Mouse (Mus musculus): ENCODE results near the gene Cblc. TPM values are rescaled to one million over a fixed set of nuclear protein-coding genes. Genes with fewer than 3 reads are reported as not detected.

Gene Cblc
- polyA plus RNA-seq, 1 experiment from 2014 or later = 0.36 TPM

- Histone ChIP-seq H3K9ac (replicated peaks) (no peak overlapping the region), H3K4me2 (replicated peaks) (no peak overlapping the region), H3K9me3 (no peaks in the 10 kb centered on the region), H3K36me3 (no peaks in the 10 kb centered on the region), H3K4me3 (no peak overlapping the region), H3K27ac (replicated peaks) (no peak overlapping the region), H3K4me1 (no peaks in the 10 kb centered on the region), H3K27me3 (no peaks in the 10 kb centered on the region)
- WGBS = 89% methylated on average over 13 of the region's 13 CpGs
- no peak for ATAC-seq (ENCODE audit: low FRiP score, low read depth)
Measured at GRCm38 (mm10) chr7:19758623-19759022, 38.0 kb downstream of the Cblc start.

DNA sequence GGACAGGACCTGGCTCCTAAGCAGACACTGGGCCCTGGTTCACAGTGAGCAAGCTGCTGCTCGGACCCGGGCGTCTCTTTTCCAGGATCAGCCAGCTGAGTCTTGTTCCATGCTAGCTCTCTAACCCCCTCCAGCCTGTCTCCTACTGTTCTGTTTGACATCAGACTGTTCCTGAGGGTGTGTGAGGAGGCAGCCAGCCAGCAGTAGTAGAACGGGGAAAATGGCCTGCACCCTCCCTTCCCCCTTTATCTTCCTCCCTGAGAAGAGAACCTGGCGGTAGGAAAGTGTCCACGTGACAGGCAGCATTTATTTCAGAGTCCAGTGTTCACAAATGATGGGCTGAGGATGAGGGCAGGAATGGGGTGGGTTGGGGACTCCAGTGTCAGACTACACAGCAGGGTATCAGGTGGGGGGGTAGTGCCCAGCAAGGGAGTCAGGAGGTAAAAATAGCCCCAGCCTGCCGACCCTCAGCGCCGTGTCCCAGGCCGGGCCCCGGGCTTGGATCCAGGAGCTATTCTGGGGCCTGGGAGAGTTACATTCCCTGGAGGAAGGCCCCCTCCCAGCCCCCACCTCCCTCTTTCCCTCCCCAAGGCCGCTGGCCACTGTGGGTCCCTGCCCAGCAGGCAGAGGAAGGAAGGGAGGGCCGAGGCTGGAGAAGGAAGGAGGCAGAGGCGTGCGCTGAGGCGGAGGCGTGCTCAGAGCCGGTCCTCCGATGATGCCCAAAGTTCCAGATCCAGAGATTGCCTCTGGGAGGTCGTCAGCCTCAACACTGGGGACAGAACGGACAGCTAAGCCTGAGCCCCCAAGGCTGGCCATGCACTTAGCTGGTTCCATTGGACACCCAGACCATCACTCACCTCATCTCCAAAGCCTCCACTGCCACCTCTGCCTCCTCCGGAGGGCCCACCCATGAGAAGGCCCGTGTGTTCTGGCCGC lies 40.5 kb downstream of the Cblc start:
- H3K27me3 ChIP-seq = no peaks in the 10 kb centered on the region
- peak; percentile 39; the same call in 1 of the 2 replicates for ATAC-seq (ENCODE audit: low FRiP score, low read depth)
- H3K9me3 ChIP-seq = no peaks in the 10 kb centered on the region
- H3K9ac ChIP-seq (replicated peaks) = no peak overlapping the region
- H3K36me3 ChIP-seq = no peaks in the 10 kb centered on the region
- H3K4me1 ChIP-seq = no peaks in the 10 kb centered on the region
- no peak overlapping the region for H3K27ac ChIP-seq (replicated peaks)
- no peak overlapping the region for H3K4me2 ChIP-seq (replicated peaks)
- 81% methylated on average over 24 of the region's 24 CpGs for WGBS
- no peak overlapping the region for H3K4me3 ChIP-seq

- Histone ChIP-seq H3K4me2 (replicated peaks) (no peak overlapping the region), H3K4me3 (no peak overlapping the region), H3K9ac (replicated peaks) (no peak overlapping the region), H3K27me3 (no peaks in the 10 kb centered on the region), H3K36me3 (no peaks in the 10 kb centered on the region), H3K9me3 (no peaks in the 10 kb centered on the region), H3K4me1 (peaks cover 5% of the 10 kb centered on the region; the same call in 1 of the 2 replicates), H3K27ac (replicated peaks) (no peak overlapping the region)
- no peak for ATAC-seq (ENCODE audit: low FRiP score, low read depth)
- WGBS = 87% methylated on average over 2 of the region's 2 CpGs
Measured at GRCm38 (mm10) chr7:19755008-19755407, 41.6 kb downstream of the Cblc start.

- H3K4me2 ChIP-seq (replicated peaks) = no peak overlapping the region
- peaks cover 5% of the 10 kb centered on the region; the same call in 1 of the 2 replicates for H3K4me1 ChIP-seq
- ATAC-seq (ENCODE audit: low FRiP score, low read depth) = no peak
- H3K27ac ChIP-seq (replicated peaks) = no peak overlapping the region
- 86% methylated on average over 1 of the region's 1 CpGs for WGBS
- no peaks in the 10 kb centered on the region for H3K9me3 ChIP-seq
- no peak overlapping the region for H3K4me3 ChIP-seq
- H3K9ac ChIP-seq (replicated peaks) = no peak overlapping the region
- no peaks in the 10 kb centered on the region for H3K36me3 ChIP-seq
- H3K27me3 ChIP-seq = no peaks in the 10 kb centered on the region
Measured at GRCm38 (mm10) chr7:19754065-19754464, 42.5 kb downstream of the Cblc start.

DNA sequence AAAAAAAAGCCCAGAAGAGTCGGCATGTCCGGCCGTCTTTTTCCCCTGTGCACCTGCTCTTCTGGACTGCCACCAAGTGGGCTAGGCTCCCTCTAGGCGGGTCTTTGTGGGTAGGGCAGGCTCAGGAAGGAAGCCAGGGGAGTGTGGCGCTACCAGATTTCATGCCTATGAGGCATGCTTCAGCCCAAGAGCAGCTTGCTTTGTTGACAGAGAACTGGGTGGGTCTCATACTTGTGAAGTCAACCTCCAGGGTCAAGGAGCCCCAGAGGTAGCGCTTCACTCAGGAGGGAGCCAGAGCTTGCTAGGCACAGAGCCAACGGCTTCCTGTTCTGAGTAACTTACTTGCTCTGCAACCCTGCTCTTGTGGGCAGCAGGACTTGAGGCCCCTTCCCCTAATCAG lies 43.0 kb downstream of the Cblc start:
- H3K4me1 ChIP-seq = peaks cover 7% of the 10 kb centered on the region
- WGBS = 84% methylated on average over 7 of the region's 7 CpGs
- no peaks in the 10 kb centered on the region for H3K27me3 ChIP-seq
- no peak overlapping the region for H3K4me2 ChIP-seq (replicated peaks)
- ATAC-seq (ENCODE audit: low FRiP score, low read depth) = no peak
- H3K9me3 ChIP-seq = no peaks in the 10 kb centered on the region
- H3K36me3 ChIP-seq = no peaks in the 10 kb centered on the region
- no peak overlapping the region for H3K27ac ChIP-seq (replicated peaks)
- H3K9ac ChIP-seq (replicated peaks) = no peak overlapping the region
- no peak overlapping the region for H3K4me3 ChIP-seq

DNA sequence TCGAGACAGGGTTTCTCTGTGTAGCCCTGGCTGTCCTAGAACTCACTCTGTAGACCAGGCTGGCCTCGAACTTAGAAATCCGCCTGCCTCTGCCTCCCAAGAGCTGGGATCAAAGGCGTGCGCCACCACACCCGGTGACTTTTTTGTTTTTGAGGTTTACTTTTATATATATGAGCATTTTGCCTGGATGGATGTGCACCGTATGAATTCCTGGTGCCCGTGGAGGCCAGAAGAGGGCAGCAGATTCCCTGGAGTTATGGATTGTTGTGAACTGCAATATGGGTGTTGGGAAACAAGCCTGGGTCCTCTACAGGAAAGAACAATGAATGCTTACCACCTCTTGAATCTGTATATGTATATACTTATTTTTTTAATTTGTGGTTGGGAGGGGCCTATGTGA lies 44.0 kb downstream of the Cblc start:
- 73% methylated on average over 8 of the region's 8 CpGs for WGBS
- Histone ChIP-seq H3K4me2 (replicated peaks) (no peak overlapping the region), H3K9me3 (no peaks in the 10 kb centered on the region), H3K9ac (replicated peaks) (no peak overlapping the region), H3K27me3 (no peaks in the 10 kb centered on the region; the same call in 1 of the 2 replicates), H3K36me3 (no peaks in the 10 kb centered on the region), H3K4me1 (peaks cover 17% of the 10 kb centered on the region), H3K27ac (replicated peaks) (no peak overlapping the region), H3K4me3 (no peak overlapping the region)
- no peak for ATAC-seq (ENCODE audit: low FRiP score, low read depth)

GRCm38 (mm10) chr7:19751070-19751383 lies 45.6 kb downstream of the Cblc start:
- Histone ChIP-seq H3K9ac (replicated peaks) (no peak overlapping the region), H3K36me3 (no peaks in the 10 kb centered on the region), H3K27ac (replicated peaks) (no peak overlapping the region), H3K9me3 (no peaks in the 10 kb centered on the region), H3K4me1 (peaks cover 30% of the 10 kb centered on the region), H3K4me3 (no peak overlapping the region), H3K4me2 (replicated peaks) (no peak overlapping the region), H3K27me3 (no peaks in the 10 kb centered on the region; the same call in 1 of the 2 replicates)
- no peak for ATAC-seq (ENCODE audit: low FRiP score, low read depth)
- WGBS = 57% methylated on average over 4 of the region's 4 CpGs

DNA sequence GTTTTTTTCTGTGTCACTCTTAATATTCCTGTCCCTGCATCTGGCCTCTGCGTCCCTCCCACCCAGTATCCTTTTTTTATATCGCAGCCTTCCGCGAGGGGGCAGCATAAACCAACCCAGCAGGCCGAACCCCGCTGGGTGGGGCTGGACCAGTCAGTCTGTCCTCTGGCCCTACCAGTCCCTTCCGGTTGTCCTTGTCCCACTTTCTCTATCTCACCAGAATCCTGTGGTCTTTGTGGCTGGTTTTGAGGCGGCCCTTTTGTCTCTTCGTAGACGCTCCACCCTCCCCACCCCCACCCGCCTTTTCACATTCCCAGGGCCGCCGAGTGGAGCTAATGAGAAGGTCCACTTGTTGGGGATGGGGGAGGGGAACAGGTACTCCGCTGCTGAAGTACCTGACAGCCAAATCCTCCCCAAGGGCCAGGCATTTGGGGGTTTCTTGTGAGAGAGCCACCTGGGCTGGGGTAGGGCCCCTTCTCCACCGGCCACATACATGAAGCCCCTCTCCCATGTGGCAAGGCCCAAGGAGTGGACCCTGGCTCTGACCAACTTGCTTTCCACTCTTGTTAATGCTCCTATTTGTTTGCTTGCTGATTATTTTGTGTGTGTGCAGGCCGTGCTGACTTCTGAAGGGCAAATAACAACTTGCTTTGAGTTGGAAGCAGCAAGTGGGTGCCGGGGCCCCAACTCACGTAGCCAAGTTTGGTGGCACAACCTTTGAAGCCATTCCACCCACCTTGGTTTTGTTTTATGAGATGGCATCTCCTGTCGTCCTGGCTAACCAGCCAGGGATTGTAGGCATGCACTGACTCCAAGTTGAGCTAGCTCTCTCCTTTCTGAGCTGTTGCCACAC lies 46.2 kb downstream of the Cblc start, which contains the start of gene Nectin2:
Gene Nectin2 (minus strand): TSS at position 267 of the 853 bp plus-strand sequence.
- WGBS = 18% methylated on average over 19 of the region's 19 CpGs

GRCm38 (mm10) chr7:19749389-19750216 lies 47.0 kb downstream of the Cblc start:
- H3K9ac ChIP-seq (replicated peaks) = peak overlapping the region; percentile 83

More for the DNA sequence above, 46.2 kb downstream of the Cblc start, which contains the start of gene Nectin2:
- peak within 1 kb of the TSS; percentile 91 for H3K4me2 ChIP-seq (replicated peaks)
- H3K36me3 ChIP-seq = no peaks in the 10 kb centered on the region
- peak within 1 kb of the TSS; percentile 83 for H3K9ac ChIP-seq (replicated peaks)
- no peaks in the 10 kb centered on the region; the same call in 1 of the 2 replicates for H3K27me3 ChIP-seq
- peaks cover 30% of the 10 kb centered on the region for H3K4me1 ChIP-seq
- H3K9me3 ChIP-seq = no peaks in the 10 kb centered on the region
- peak within 1 kb of the TSS; percentile 70 for H3K27ac ChIP-seq (replicated peaks)
- H3K4me3 ChIP-seq = peak within 1 kb of the TSS; percentile 70
- ATAC-seq (ENCODE audit: low FRiP score, low read depth) = peak; percentile 59

DNA sequence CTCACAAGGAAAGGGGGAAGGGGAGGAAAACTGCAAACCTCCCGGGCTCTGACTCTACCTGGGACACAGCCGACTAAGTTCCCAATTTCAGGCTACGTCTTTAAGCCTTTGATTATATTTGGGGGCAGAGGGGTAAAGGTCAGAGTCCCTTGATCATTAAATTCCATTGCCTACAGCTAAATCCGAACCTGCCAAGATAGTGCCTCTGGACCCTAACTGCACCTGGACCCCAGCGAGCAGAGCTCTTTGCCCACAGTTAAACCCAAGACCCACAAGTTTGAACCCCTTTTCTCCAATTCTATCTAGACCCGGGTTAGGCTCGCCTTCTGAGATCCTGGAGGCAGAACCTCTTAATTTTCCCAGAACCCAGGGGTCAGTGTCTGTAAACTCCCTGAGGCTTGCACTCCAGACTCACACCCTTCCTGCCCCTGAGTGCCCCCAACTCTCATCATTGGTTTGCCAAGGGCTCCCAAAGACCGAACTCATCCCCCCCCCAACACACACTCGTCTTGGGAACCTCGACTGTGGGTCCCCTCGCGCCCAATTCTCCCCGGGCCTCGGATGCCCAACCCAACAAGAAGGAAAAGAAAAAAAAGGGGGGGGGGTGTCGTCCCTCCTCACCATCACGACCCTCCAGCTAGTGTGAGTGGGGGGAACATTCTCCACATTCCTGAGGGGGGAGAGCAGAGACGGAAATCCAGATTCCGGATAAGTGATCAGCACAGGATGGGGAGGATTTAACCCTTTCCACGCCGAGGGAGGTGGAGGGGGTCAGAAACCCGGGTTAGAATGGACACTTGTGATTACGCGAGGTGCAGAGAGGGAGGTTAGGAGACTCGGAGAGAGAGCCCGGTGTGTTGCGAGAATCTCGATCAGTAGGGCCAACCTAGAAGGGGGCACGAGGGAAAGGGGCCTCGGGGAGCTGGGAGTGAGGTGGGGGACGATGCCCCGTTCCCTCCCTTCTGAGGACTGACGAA lies 48.1 kb downstream of the Cblc start:
- peak; percentile 11 for ATAC-seq (ENCODE audit: low FRiP score, low read depth)
- Histone ChIP-seq H3K4me3 (peak overlapping the region; percentile 70), H3K27me3 (no peaks in the 10 kb centered on the region; the same call in 1 of the 2 replicates), H3K9me3 (no peaks in the 10 kb centered on the region), H3K9ac (replicated peaks) (peak overlapping the region; percentile 83), H3K27ac (replicated peaks) (peak overlapping the region; percentile 69), H3K4me1 (peaks cover 30% of the 10 kb centered on the region), H3K36me3 (peaks cover 6% of the 10 kb centered on the region), H3K4me2 (replicated peaks) (peak overlapping the region; percentile 91)
- WGBS = under 1% methylated on average over 32 of the region's 32 CpGs

More at GRCm38 (mm10) chr7:19749389-19750216, 47.0 kb downstream of the Cblc start:
- peak; percentile 94 for ATAC-seq (ENCODE audit: low FRiP score, low read depth)
- Histone ChIP-seq H3K4me2 (replicated peaks) (peak overlapping the region; percentile 91), H3K36me3 (no peaks in the 10 kb centered on the region), H3K27ac (replicated peaks) (peak overlapping the region; percentile 70), H3K9me3 (no peaks in the 10 kb centered on the region), H3K4me1 (peaks cover 30% of the 10 kb centered on the region), H3K4me3 (peak overlapping the region; percentile 70), H3K27me3 (no peaks in the 10 kb centered on the region; the same call in 1 of the 2 replicates)
- 1% methylated on average over 43 of the region's 46 CpGs for WGBS
